Comparison of ENCODE assay signal across 23 mouse cellular contexts in the genomic region with DNA sequence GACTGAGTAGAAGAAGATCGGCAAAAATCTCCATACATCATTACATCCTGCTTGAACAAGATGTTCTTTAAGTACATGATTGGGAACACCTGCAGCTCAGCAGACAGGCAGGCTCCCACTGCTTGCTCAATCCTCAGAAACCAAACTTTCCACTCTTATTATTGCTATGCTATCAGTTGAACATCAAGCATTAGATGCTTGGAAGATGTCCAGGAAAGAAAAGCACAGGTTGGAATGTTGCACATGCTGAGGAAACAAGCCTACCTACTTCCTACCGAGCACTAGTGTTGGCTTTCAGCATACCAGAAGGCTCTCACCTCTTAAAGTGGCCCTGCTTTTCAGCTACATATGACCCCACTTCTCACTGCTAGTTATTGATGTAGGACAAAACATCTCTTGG.
A peak's percentile ranks its signal among the peaks of the same experiment; 100 is the strongest.
DNase-seq lines count a peak whose midpoint lies in the region; ATAC-seq and TF ChIP-seq lines count a peak whose summit lies in the region.
"Had no signal": no experiment of that assay in that cellular context is flagged by ENCODE, and none has a peak within 500 bp of the region (broad histone marks: within the 10 kb centered on the region; RNA-seq: fewer than 3 reads in every experiment).

No protein-coding gene starts in this region.

- peaks cover 4% of the 10 kb centered on the region; the same call in 1 of the 2 replicates for H3K4me1 ChIP-seq in cerebellum, adult 2 months (ENCODE audit: control insufficient read depth, insufficient read depth, low read length)
- no peaks in the 10 kb centered on the region for H3K4me1 ChIP-seq in lung, adult 2 months (ENCODE audit: control insufficient read depth, insufficient read depth, low read length)
- H3K4me1 ChIP-seq in neural tube, embryonic 15.5 days, result no peaks in the 10 kb centered on the region
- H3K4me1 ChIP-seq: midbrain, embryonic 12.5 days; neural tube, embryonic 12.5 days had no signal

- TF ChIP-seq POLR2A in cerebellum, adult 2 months (IDR thresholded peaks at IDR 0.05; ENCODE audit: borderline replicate concordance, insufficient read depth, low read length), result no peak
- TF ChIP-seq POLR2A in lung, adult 2 months (IDR thresholded peaks at IDR 0.05; ENCODE audit: borderline replicate concordance, extremely low read depth, low read depth, low read length), result no peak

- no peak overlapping the region for H3K4me2 ChIP-seq in neural tube, embryonic 15.5 days
- H3K4me2 ChIP-seq: hindbrain, embryonic 14.5 days; liver, embryonic 11.5 days; midbrain, embryonic 12.5 days; neural tube, embryonic 12.5 days had no signal

- peak overlapping the region; percentile 2; the same call in 1 of the 2 replicates for H3K27ac ChIP-seq in cerebellum, adult 2 months (ENCODE audit: insufficient read depth, low read length)
- no peak overlapping the region for H3K27ac ChIP-seq in neural tube, embryonic 15.5 days (replicated peaks)
- H3K27ac ChIP-seq: hindbrain, embryonic 14.5 days; kidney, postnatal 0 days; macrophage; midbrain, embryonic 12.5 days; neural tube, embryonic 12.5 days had no signal

- ATAC-seq in neural tube, embryonic 15.5 days (ENCODE audit: low FRiP score), result no peak
- ATAC-seq: activated CD4-positive, CD25-positive, alpha-beta regulatory T cell, adult 4 months had no signal

- no peak overlapping the region for H3K9ac ChIP-seq in neural tube, embryonic 15.5 days (replicated peaks)
- H3K9ac ChIP-seq: hindbrain, embryonic 14.5 days; midbrain, embryonic 12.5 days; neural tube, embryonic 12.5 days had no signal

- 29% methylated on average over 2 of the region's 2 CpGs for WGBS in cerebellum, adult 2 months
- WGBS in lung, adult 2 months, result 46% methylated on average over 2 of the region's 2 CpGs
- 71% methylated on average over 2 of the region's 2 CpGs for WGBS in neural tube, embryonic 15.5 days

- DNase-seq in cerebellum, adult 2 months, result peak; percentile 28 to 50
- DNase-seq in cerebellum, postnatal 10 days, result no peak
- DNase-seq in kidney, postnatal 14 days, result peak; percentile 4
- DNase-seq in kidney, postnatal 10 days, result no peak
- peak; percentile 15 for DNase-seq in lung, adult 2 months
- peak; percentile 70 for DNase-seq in lung, postnatal 25 days (ENCODE audit: low spot score)
- no peak for DNase-seq in spleen, postnatal 36 days (ENCODE audit: low spot score in 2 of 2)
- DNase-seq: adrenal gland, postnatal 10 days; cerebellum, postnatal 14 days; embryo, embryonic 11 days; heart, adult 18-20 months; heart, postnatal 36 days; right cerebral cortex, adult 18-20 months; thymus, postnatal 36 days had no signal

- no peak overlapping the region for H3K4me3 ChIP-seq in cerebellum, adult 2 months (replicated peaks; ENCODE audit: insufficient read depth, low read depth, low read length)
- H3K4me3 ChIP-seq in lung, adult 2 months (replicated peaks; ENCODE audit: extremely low read depth, low read depth, low read length), result no peak overlapping the region
- H3K4me3 ChIP-seq in neural tube, embryonic 15.5 days (replicated peaks), result no peak overlapping the region
- H3K4me3 ChIP-seq: midbrain, embryonic 12.5 days; neural tube, embryonic 12.5 days had no signal

- no peaks in the 10 kb centered on the region for H3K9me3 ChIP-seq in neural tube, embryonic 15.5 days (replicated peaks)
- H3K9me3 ChIP-seq: midbrain, embryonic 12.5 days; neural tube, embryonic 12.5 days had no signal

- TF ChIP-seq CTCF in cerebellum, adult 2 months (IDR thresholded peaks at IDR 0.05; ENCODE audit: borderline replicate concordance, insufficient read depth, low read depth, low read length), result no peak
- no peak for TF ChIP-seq CTCF in lung, adult 2 months (IDR thresholded peaks at IDR 0.05; ENCODE audit: insufficient read depth, low read length)

- H3K27me3 ChIP-seq in cerebellum, adult 2 months (ENCODE audit: control insufficient read depth, insufficient read depth, low read length), result no peaks in the 10 kb centered on the region
- no peaks in the 10 kb centered on the region for H3K27me3 ChIP-seq in neural tube, embryonic 15.5 days (replicated peaks)
- H3K27me3 ChIP-seq: midbrain, embryonic 12.5 days; neural tube, embryonic 12.5 days had no signal

- H3K36me3 ChIP-seq in neural tube, embryonic 15.5 days, result no peaks in the 10 kb centered on the region
- H3K36me3 ChIP-seq: G1E; midbrain, embryonic 12.5 days; neural tube, embryonic 12.5 days had no signal

Comparison
In these comparisons a context has a peak if more than half of its experiments do, and no peak if none do; other contexts are left out.
1. DNase-seq: peak in cerebellum, adult 2 months (2 of 2), kidney, postnatal 14 days (single experiment), lung, adult 2 months (single experiment) and lung, postnatal 25 days (single experiment); none in cerebellum, postnatal 10 days (0 of 2), kidney, postnatal 10 days (single experiment) and spleen, postnatal 36 days (0 of 2).